Mouse (Mus musculus): ENCODE data around the gene Sgcd.
"Not testable (repeated sequence)": the region's sequence is repeated elsewhere in the genome, so short reads cannot be mapped to it uniquely, and the experiment has no call there.

Gene Sgcd

DNA sequence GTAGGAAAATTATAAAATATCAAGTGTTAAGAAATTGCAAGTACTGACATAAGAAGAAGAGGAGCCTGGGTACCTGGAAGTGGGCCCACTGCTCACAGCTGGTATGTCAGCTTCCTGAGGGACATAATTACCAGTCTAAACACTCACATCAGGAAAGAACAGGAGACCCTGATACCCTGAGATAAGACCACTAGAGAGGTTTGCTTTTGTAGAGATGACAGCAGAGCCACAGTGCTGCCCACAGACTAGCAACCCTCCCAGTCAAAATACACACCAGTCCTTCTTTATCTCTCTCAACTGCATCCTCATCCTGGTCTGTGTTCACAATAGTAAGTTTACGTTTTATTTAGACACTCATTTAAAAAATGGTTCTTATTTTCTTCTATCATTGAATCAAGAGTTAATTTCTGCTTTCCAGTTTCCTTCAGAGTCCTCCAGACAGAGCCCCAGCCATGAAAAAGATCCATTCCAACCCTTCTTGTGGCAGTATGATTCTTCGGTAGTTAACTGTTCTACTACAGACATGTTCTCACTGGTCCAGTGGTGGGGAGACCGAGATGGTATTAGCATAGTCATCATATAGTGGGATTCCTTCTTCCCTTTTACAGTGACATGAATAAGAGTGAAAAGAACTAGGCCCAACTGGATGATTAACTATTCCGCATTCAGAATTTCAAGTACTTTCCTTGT, 211.4 kb downstream of the Sgcd start:
- ATAC-seq (ENCODE audit: low TSS enrichment): no peak

DNA sequence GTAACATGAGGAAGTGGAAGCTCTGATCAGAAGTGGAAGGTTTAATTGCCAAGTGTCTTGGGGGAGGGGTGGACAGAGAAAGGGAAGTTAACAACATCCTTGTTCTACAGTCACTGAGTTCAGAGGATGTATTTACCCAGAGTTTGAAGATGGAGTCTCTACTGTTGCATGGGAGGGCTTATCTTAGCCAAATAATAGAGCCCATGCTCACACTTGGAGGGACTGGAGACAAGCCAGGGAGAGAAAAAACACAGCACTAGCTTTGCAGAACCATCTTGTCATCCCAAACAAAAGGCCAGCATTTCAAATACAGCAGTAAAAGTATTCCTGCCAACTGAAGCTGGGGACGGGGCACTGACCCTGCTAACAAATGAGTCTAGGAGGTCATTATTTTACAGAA, 212.8 kb downstream of the Sgcd start:
- no peak for ATAC-seq (ENCODE audit: low TSS enrichment)

DNA sequence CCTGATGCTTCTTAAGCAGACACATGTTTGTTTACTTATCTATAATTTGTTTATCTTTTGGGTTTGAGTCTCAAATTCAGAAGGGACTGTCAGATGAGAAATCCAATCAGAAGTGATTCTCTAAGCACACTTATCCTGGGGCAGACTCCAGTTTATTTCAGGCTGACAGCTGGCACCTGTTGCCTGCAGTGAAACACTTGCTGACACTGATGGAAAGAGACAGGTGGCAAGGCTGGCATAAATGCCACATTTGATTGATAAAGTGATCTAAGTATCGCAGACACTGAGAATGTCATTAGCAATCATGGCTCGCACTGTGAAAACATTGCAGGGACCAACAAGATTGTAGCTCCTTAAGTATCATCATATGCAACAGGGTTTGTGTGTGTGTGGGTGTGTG, 222.9 kb downstream of the Sgcd start:
- no peak for ATAC-seq (ENCODE audit: low TSS enrichment)

DNA sequence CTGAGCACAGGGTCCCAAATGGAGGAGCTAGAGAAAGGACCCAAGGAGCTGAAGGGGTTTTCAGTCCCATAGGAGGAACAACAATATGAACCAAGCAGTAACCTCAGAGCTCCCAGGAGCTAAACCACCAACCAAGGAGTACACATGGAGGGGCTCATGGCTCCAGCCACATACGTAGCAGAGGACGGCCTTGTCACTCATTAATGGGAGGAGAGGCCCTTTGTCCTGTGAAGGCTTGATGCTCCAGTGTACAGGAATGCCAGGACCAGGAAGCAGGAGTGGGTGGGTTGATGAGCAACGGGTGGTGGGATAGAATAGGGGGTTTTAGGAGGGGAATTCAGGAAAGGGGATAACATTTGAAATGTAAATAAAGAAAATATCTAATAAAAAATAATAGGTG, 225.2 kb downstream of the Sgcd start:
- ATAC-seq (ENCODE audit: low TSS enrichment): not testable (repeated sequence)

DNA sequence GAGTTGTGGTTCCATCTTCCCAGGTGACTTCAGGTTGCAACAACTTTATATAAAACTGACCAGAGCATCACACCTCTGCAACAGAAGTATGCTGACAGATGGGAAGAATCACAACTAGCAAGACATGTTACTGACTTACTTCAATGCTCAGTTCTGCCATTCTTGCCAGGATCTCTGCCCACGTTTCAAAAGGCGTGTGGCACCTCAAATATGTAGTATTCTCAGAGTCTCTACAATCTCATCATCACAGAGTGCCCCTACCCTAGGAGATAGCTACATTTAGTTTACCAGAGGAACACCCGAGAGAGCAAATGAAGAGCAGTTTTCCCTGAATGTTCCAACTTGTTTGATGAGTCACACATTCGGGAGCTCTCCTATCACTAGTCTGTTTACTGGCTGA, 229.8 kb downstream of the Sgcd start:
- ATAC-seq (ENCODE audit: low TSS enrichment): peak; percentile 81

DNA sequence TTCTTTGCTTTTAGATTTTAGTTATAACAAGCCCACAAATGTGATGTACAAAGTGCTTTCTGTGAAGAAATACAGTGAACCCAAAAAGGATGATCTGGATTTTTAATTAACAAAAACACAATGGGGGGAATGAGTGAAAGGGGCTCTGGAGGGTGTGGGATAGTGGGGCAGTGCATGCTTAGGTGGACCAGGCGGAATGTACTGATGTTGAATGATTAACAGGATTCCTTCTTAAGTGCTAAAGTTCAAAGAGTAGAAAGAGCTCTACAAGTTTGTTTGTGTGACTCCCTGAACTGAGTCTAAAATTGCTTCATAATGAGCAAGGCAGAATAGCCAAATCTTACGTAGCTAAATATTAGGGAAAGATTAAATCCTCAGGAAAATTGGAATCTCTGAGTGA, 246.0 kb downstream of the Sgcd start:
- no peak for ATAC-seq (ENCODE audit: low TSS enrichment)

DNA sequence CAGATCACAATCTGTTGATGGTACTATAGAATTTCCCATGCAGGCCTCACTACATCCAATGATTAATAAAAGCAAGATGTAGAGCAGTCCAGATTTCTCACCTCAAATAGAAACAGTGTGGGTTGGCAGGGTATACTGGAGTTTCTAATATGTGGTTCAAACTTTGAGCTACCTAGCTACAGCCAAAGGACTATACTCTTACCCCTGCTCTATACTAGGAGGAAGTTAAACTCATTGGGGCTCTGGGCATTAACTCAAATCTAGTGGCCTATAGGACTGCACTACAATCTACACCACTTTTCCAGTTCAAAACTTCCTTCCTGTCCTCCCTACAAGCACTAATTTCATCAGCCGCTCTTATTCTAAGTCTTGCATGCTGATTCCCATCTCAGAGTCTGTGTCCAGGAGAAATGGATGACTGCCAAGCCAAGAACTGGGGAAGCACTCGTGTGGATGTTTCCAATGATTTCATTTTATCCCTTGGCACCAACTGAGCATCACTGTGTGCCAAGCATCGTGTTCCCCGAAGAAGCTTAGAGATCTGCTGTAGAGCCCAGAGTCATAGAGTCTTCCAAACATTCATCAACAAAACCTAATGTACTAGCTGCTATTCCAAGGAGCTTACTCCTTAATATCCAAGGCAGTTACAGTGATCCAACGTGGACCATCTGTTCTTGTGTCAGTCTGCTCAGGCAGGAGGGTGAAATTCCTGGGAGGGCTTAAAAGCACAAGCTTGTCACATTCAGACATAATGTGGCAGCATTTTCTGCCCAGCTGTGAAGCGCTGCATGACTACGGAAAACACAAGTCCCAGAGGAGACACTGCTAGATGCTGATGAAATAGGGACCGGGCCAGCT, 283.6 kb downstream of the Sgcd start:
- ATAC-seq (ENCODE audit: low TSS enrichment): peak; percentile 90

DNA sequence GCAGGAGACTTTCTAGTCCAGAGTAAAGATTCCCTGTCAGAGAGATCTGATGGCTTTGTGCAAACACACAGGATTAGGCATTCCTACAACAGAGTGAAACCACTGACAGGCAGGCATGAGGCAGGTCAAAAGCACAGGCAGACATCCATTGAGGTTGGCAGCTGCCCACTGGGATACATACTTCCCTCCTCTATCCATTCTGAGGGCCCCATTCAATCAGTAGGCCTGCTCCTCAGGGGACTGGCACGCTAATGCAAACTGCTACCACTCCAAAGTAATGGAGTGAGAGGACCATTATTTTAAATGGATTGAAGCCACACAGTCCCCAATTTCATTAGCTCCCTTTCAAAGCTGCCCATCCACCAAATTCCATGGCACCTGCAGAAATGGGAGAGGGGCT, 293.2 kb downstream of the Sgcd start:
- no peak for ATAC-seq (ENCODE audit: low TSS enrichment)

DNA sequence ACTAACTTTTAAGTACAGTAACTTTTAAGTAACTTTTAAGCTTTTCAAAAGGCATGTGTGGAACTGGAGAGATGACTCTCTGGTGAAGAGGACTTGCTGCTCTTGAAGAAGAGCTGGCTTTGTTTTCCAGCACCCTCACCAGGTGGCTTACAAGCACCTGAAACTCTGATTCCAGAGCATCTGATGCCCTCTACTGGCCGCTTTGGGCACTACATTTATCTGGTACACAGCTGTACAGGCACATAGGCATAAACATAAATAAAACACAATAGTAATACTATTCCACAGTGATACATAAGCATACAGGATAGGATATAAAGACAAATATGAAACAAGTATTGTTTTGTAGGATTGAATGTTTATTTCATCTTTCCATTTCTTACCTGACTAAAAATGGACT, 330.6 kb downstream of the Sgcd start:
- ATAC-seq (ENCODE audit: low TSS enrichment): no peak

DNA sequence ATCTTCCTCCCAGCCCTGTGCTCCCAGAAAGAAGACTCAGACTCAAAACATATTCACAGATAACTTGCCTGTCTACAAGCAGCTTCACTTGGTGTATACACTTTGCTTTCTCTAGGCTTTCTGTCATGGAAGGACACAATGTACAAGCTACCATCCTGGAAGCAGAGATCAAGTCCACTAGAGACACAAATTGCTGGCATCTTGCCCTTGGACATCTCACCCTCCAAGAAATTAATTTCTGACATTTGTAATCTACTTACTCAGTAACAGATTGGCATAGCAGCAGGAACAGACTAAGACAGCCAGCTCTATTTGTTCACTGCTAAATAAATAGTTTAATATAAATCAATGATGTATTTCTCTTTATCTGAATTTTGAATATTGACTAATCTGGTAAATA, 342.9 kb downstream of the Sgcd start:
- ATAC-seq (ENCODE audit: low TSS enrichment): no peak

DNA sequence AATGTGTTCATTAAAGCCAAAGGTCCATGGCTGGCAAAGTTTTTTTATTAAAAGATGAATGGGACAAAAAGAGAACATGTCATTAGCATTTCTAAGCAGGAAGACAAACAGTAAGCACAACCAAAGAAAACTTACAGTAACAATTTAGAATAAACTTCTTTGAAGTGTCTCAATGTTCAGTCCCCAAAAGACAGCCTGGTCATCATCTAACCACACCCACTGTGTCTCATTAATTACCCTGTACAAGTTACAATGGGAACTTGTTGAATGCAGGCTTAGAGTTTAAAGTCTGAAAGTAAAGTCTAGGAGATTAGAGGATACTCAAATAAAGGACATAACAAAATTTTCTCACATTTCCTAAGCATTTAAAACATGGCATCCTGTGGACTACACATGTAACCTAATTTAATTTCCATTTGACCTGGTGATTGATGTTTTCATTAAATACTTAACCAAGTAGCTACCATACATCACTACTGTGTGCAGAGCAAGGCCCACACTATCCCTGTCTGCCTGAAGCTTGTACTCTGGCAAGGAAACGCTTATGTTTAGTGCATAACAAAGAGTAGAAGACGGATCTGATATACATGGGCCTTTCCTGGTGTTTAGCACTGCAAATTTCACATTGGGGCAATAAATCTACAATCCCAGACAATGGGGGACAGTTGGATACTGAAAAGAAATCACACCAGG, 347.1 kb downstream of the Sgcd start:
- ATAC-seq (ENCODE audit: low TSS enrichment): no peak

DNA sequence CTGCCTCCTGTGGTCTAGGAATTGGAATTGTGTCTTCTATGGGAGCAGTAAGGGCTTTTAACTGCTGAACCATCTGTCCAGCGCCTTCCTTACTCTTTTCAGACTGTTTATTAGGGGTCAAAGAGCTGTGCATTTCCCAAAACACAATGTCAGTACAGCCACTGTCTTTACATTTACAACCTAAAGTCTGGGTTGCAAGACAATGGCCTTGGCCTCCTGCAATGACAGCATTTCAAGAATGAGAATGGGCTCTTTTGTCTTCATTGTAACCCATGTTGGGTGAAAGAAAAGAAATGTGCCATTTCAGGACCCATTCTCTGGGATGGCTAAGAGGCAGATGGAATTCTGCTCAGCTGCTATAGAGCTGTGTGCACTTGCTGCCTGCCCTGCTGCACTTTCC, 348.2 kb downstream of the Sgcd start:
- ATAC-seq (ENCODE audit: low TSS enrichment): no peak

DNA sequence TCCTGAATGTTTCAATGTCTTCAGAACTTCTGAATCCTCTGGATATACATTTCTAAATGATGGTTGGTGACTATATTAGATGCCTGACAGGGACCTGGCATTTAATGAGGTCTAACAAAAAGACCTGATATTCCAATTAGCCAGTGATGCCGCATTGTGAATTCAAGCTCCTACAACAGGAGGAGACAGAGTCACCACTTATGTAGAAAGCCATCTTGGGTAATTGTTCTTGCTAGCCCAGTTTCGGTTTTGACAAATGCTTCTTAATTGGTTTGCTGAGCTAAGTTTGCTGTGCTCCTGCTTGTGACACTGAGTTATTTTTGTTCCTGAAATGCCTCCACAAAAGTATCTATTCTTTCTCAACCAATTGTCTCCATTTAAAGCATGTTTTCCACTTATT, 358.6 kb downstream of the Sgcd start:
- no peak for ATAC-seq (ENCODE audit: low TSS enrichment)

DNA sequence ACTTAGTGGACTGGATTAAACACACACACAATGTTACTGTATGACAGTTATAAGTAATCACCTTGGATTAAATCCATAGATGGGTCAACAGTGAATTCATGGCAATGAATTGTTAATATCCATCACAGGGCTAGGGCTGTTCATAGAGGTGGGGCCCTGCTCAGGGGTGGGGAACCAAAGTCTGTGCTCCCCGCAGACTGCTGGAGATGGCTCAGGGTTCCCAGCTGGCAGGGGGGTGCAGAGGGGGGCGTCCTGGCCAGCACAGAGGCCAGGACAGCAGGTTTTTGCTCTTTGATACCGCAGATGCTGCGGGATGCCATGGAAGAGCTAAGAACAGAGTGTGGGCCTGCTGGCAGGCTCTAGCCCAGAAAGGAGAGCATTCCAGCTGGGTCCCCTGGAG, 378.9 kb downstream of the Sgcd start:
- ATAC-seq (ENCODE audit: low TSS enrichment): no peak

DNA sequence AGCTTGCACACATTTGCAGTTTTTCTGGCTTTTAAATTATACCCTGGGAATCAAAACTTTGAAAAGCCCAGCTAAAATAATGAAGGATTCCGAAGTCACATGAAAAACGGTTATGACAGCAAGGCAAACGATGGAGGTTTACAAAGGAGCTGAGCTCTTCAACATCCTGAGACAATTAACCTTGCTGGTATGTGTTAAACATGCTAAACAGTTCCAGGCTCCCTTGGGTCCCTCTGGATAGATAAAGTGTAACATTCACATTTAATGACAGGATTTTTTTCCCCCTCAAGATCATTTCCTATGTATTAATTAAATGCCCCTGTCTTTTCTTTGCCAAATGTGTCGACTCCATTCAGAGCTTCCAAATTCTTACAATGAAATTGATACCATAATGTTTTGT, 414.1 kb downstream of the Sgcd start:
- no peak for ATAC-seq (ENCODE audit: low TSS enrichment)

DNA sequence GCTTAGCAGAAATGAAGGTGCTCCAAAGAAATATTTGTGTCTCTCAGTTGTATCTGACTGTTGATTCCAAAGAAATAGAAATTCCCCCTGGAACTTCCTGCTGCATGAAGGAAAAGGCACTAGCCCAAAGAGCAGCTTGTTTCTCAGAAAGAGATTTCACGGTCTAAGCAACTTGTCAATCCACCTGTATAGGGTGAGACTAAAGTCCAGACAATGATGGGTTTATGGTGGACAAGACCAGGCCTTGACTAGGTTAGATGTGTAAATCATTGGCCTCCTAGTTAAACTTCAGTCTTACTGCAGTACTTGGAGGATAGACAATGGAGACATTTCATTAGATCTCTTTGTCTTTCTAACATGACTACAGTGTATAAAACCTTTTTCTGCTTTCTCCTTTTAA, 420.3 kb downstream of the Sgcd start:
- no peak for ATAC-seq (ENCODE audit: low TSS enrichment)

DNA sequence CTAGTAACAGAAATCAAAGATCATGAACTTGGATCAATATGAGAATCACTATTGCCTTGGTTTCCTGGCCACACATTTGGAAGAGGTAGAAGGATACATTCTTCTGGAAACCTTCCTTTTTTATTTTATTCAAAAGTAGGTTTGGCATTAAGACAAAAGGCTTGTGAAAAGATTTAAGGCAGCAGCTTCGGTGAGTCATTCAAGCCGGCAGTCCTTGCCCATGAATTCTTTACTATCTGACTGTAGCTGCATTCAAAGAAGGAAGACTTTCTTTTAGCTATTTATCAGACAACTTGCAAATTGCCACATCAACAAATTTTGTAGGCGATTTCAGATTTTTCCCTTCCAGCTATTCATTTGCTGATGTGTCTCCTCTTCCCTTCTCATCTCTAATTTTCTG, 422.6 kb downstream of the Sgcd start:
- ATAC-seq (ENCODE audit: low TSS enrichment): peak; percentile 97

DNA sequence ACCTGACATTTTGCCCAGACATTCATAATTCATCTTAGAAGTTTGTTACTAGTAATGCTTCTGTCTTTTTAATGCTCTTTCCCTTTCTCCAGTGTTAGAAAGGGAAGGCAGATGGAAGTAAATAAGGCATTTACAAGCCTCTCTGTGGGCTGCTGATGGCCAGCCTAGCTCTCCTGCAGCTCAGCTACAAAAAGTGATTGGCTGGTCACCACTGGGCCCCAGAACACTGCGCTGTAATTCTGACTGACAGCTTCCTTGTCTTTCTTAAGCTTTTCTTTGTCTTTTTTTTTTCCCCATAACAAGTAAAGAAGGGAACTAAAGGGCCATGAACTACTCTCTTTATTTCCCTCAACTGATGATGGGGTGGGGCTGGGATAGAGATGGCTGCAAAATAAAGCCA, 463.9 kb downstream of the Sgcd start:
- ATAC-seq (ENCODE audit: low TSS enrichment): no peak

DNA sequence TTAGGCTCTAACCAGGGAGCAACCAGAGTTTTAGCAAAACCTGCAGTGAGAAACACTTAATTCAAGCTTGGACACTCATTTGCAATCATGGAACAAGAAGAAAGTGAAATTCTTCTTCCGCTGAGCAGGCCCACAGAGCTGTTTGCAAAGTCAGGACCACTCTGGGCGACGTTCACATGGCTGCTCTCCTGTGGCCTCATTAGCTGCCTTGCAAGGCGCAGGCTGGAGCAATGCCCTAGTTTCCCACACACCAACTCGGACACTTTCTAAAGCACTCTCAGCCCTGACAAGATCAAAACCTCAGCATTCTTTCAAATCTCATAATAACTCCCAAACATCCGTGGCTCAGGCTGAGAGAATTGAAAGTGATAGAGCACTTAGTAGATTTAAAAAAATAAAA, 480.7 kb downstream of the Sgcd start:
- no peak for ATAC-seq (ENCODE audit: low TSS enrichment)

DNA sequence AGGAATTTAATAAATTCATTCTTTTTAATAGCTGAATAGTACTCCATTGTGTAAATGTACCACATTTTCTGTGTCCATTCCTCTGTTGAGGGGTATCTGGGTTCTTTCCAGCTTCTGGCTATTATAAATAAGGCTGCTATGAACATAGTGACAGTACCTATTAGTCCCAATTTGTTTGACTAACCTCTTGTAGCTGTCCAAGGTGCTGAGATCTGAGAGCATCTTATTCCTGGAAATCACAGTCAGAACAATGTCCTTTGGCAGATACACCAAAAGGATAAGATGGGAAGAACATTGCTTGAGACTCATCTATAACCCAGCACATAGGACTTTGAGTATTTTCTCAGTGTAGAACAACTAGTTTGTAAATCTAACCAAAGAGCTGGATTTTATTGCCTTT, 485.5 kb downstream of the Sgcd start:
- not testable (repeated sequence) for ATAC-seq (ENCODE audit: low TSS enrichment)

DNA sequence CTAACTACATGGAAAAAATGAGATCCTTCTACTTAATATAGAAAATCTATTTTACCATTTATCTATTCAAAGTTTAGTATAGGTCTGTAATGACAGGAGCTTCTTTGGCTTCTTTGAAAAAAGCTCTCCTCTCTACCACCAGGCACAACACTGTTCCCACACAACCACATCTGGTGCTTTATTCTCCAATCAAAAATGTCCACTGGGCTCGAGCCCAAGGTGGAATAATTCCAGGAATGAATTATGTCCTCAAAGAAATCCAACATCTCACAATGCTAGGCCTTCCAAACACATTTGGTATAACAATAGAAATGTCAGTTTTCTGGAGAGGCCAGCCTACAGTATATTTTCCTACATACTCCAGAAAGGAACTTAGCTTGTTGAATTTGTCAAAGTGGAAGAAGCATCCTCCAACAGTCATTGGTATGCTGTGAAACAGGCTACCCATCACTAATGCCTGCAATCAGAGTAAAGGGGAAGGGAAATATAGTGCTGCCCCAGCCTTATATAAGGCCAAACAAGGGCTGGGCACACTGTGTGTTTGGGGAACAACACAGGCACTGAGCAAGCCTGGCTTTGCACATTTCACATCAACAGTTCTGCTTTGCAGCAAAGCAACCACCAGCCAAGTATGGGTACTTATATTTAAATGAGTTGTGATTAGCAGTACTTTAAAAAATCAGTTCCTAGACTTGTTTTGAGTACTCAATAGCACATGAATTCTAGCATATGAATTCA, 515.1 kb downstream of the Sgcd start:
- ATAC-seq (ENCODE audit: low TSS enrichment): peak; percentile 90

DNA sequence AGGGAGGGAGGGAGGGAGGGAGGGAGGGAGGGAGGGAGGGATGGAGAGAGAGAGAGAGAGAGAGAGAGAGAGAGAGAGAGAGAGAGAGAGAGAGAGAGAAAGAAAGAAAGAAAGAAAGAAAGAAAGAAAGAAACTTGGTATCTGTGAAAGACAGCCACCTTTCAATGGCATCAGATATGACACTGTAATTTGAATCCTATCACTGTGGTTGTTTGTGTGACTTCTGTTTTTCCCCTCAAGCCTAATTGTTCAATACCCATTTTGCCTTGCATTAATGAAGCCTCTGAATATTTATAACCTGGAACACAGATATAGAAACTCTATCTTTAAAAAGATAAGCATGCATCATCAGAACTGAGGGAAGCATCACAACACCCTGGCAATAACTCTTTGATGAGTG, 528.1 kb downstream of the Sgcd start:
- ATAC-seq (ENCODE audit: low TSS enrichment): not testable (repeated sequence)
